Mouse (Mus musculus) forebrain, postnatal 0 days (tissue): ENCODE measurements at regions not wholly inside any gene's neighbourhood (a gene's known extent, or its start where the extent isn't known, plus 50 kb on each side); places are given as distances from the start of the nearest gene placed in this dataset.
A peak's percentile ranks its signal among the peaks of the same experiment; 100 is the strongest.

Experiments used
- ATAC-seq: fragments of 200-750 bp; cut with Nextera tagmentation; 2 replicates; pipeline ENCODE4 v1.8.0; 2017; ENCODE audit warnings: mild to moderate bottlenecking, moderate library complexity
- DNase-seq: peaks from one replicate; pipeline ENCODE4 v3.0.0-alpha.2; 2015
- H3K27ac ChIP-seq: fragments of 300-500 bp; sonication (generic); 2 replicates; pipeline ENCODE4 v1.5.1; 2014; ENCODE audit warnings: low read depth, mild to moderate bottlenecking, antibody characterized with exemption, low read length, moderate library complexity, mixed read lengths
- H3K27me3 ChIP-seq: fragments of 300-500 bp; sonication (generic); 2 replicates; pipeline ENCODE4 v1.6.1; 2014; ENCODE audit warnings: mild to moderate bottlenecking, low read length, mixed read lengths; ENCODE audit not compliant: insufficient read depth
- H3K36me3 ChIP-seq: fragments of 300-500 bp; sonication (generic); 2 replicates; pipeline ENCODE4 v1.6.1; 2014; ENCODE audit warnings: mild to moderate bottlenecking, moderate library complexity; ENCODE audit not compliant: insufficient read depth
- H3K4me1 ChIP-seq: fragments of 300-500 bp; sonication (generic); 2 replicates; pipeline ENCODE4 v1.6.1; 2014; ENCODE audit warnings: antibody characterized with exemption; ENCODE audit not compliant: insufficient read depth
- H3K4me2 ChIP-seq: fragments of 300-500 bp; sonication (generic); 2 replicates; pipeline ENCODE4 v1.6.1; 2014; ENCODE audit warnings: low read depth, mild to moderate bottlenecking, moderate library complexity
- H3K4me3 ChIP-seq: fragments of 300-500 bp; sonication (generic); 2 replicates; pipeline ENCODE4 v1.5.1; 2014; ENCODE audit warnings: low read depth, low read length, mixed read lengths
- H3K9ac ChIP-seq: fragments of 300-500 bp; sonication (generic); 2 replicates; pipeline ENCODE4 v1.6.1; 2014; ENCODE audit warnings: mild to moderate bottlenecking
- H3K9me3 ChIP-seq: fragments of 300-500 bp; sonication (generic); 2 replicates; pipeline ENCODE4 v1.6.1; 2016; ENCODE audit warnings: low read length
- CTCF ChIP-seq: sonication (generic); IDR thresholded peaks from 2 replicates; pipeline ENCODE4 v1.5.1; 2016; ENCODE audit warnings: antibody characterized with exemption, control low read depth, low read depth
- WGBS: fragments of 180-500 bp; shearing (Covaris S2); extraction: QIAGEN DNeasy Blood & Tissue Kit; methylation state at CpG from one replicate; pipeline ENCODE4 v1.1.7; 2014; 5-methylcytosine and 5-hydroxymethylcytosine counted together

DNA sequence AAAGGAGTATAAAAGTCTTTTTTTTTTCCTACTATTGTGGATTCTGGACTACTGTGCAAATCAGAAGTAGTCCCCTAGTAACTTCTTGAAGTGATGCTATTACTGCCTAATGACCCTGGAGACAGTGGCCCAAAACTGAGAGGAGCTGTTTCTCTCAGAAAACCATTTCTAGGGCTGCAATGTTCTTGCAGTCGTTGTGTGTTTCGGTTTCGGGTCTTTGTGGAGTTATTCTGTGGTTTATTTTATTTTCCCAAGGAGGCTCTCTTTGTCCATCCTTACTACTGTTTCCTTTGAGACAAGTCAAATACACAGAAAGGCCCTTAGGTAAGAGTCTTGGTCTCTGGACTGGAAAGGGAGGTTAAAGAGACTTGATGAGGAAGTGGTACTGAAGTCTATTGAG is 258.9 kb downstream of the Adgrl2 start:
- Histone ChIP-seq H3K27ac (no peak overlapping the region), H3K4me1 (no peaks in the 10 kb centered on the region), H3K9ac (no peak overlapping the region), H3K27me3 (no peaks in the 10 kb centered on the region), H3K36me3 (no peaks in the 10 kb centered on the region), H3K9me3 (no peaks in the 10 kb centered on the region), H3K4me3 (no peak overlapping the region), H3K4me2 (no peak overlapping the region)
- ATAC-seq (no peak), DNase-seq (no peak)
- no peak for TF ChIP-seq CTCF
- 97% methylated on average over 3 of the region's 3 CpGs for WGBS

DNA sequence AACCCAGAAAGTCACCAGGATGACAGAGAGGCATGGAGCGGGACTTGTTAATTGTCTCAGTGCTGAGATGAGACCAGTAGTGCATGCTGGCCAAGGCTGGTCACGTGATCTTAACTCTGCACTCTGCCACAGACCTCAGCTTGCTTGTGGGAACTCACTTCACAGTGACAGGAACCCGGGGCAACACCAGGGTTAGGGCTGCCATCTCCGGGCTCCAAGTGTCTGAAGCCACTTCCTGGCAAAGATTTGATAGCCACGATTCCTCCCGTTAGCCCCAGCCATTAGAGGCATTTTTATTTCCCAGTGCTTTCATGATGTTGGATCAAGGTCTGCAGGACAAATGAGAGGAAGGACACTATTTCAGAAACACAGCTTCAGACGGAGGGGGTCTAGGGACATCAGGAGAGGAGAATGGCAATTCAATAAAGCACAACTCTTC is 261.1 kb downstream of the Adgrl2 start:
- ATAC-seq (no peak), DNase-seq (peak; percentile 3)
- 69% methylated on average over 7 of the region's 7 CpGs for WGBS
- no peaks in the 10 kb centered on the region for H3K36me3 ChIP-seq
- no peak for TF ChIP-seq CTCF
- no peaks in the 10 kb centered on the region for H3K4me1 ChIP-seq
- no peak overlapping the region for H3K27ac ChIP-seq
- H3K9me3 ChIP-seq, result no peaks in the 10 kb centered on the region
- H3K4me3 ChIP-seq, result no peak overlapping the region
- H3K9ac ChIP-seq, result no peak overlapping the region
- no peaks in the 10 kb centered on the region for H3K27me3 ChIP-seq
- no peak overlapping the region for H3K4me2 ChIP-seq

DNA sequence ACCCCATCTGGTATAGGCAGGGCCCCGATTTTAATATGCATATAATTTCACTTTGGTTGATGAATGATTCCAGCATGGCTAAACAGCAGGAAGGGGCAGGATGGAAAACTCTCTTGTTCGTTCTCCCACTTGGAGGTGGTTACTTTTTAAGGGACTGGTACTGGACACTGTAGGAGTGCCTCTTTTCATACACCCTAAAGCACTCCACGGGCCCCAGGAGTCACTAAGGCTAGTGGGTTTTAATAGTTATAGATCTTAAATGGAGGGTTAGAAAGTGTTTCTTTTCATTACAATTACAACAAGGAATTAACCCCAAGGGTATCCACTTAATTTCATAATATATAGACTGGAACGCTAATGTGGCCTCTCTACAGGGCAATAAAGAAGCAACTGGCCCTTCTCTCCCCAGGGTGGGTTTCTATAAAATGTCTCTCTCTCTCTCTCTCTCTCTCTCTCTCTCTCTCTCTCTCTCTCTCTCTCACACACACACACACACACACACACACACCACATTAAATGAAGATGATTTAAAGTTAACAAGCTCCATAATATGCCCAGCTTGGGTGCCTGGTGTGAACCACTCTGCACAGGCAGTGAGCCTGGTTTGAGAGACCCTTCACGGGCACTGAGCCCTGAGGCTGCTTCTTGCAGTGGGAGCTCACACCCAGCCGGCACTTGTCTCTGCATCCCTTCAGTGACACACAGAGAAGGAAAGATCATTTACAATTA is 261.7 kb downstream of the Adgrl2 start:
- H3K36me3 ChIP-seq, result no peaks in the 10 kb centered on the region
- 80% methylated on average over 6 of the region's 6 CpGs for WGBS
- ATAC-seq, result no peak
- no peak overlapping the region for H3K9ac ChIP-seq
- H3K4me1 ChIP-seq, result no peaks in the 10 kb centered on the region
- no peaks in the 10 kb centered on the region for H3K27me3 ChIP-seq
- H3K4me3 ChIP-seq, result no peak overlapping the region
- no peak for TF ChIP-seq CTCF
- H3K27ac ChIP-seq, result no peak overlapping the region
- H3K9me3 ChIP-seq, result no peaks in the 10 kb centered on the region
- DNase-seq, result no peak
- no peak overlapping the region for H3K4me2 ChIP-seq

DNA sequence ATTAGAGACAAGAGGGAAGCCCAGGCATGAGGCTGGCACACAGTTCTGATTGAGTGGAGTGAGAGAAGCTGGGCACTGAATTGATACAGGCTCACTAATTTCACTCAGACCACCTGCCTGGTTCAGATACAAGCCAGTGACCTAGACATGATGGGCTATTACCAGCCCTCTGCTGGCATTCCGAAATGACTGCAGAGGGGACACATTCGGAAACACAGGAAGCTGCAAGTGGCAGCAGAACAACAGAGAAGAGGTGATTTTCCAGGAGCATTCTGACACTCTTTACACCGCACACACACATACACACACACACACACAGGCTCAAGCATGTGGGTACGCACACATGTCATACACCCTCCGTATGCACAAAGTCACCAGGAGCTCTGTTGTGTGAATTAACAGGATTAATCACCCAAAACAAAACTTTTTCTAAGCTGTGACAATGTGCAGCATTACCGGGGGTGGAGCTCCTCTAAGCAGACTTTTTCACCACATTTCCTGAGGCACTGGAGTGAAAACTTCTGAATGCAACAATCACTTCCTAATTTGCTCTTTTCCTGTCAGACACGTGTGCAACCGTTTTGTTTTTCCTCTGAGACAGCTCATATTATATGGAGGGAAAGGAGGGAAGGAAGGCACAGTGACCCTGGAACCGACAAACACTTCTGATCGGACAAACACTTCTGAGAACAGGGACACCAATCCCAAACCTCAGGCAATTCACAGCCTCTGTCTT is 263.6 kb downstream of the Adgrl2 start:
- Histone ChIP-seq H3K4me2 (no peak overlapping the region), H3K9me3 (no peaks in the 10 kb centered on the region), H3K4me3 (no peak overlapping the region), H3K9ac (no peak overlapping the region), H3K27ac (no peak overlapping the region), H3K4me1 (no peaks in the 10 kb centered on the region), H3K36me3 (no peaks in the 10 kb centered on the region), H3K27me3 (no peaks in the 10 kb centered on the region)
- ATAC-seq, result no peak
- 27% methylated on average over 10 of the region's 10 CpGs for whole genome bisulfite sequencing
- DNase-seq, result peak; percentile 1
- no peak; the same call in 1 of the 2 replicates for TF ChIP-seq CTCF

DNA sequence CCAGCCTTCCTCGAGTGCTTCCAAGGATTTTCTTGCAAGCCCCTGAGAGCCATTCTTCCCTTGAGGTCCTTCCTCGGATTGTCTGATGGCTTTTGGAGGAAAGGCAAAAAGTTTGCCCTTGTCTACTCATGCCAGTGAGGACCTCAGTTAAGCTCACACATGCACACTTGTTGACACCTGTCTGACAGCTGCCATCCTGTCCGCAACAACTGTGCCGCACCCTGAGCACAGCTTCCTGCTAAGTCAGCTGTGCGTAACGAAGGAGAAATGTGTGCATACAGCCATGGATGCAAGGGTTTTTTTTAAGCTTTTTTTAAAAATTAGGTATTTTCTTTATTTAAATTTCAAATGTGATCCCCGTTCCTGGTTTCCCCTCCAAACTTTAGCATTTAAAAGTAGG is 293.8 kb downstream of the Adgrl2 start:
- Histone ChIP-seq H3K4me1 (no peaks in the 10 kb centered on the region), H3K27me3 (no peaks in the 10 kb centered on the region), H3K27ac (no peak overlapping the region), H3K4me3 (no peak overlapping the region), H3K9me3 (no peaks in the 10 kb centered on the region), H3K36me3 (no peaks in the 10 kb centered on the region), H3K4me2 (no peak overlapping the region), H3K9ac (no peak overlapping the region)
- DNase-seq (no peak), ATAC-seq (no peak)
- no peak for TF ChIP-seq CTCF
- 82% methylated on average over 7 of the region's 7 CpGs for WGBS

DNA sequence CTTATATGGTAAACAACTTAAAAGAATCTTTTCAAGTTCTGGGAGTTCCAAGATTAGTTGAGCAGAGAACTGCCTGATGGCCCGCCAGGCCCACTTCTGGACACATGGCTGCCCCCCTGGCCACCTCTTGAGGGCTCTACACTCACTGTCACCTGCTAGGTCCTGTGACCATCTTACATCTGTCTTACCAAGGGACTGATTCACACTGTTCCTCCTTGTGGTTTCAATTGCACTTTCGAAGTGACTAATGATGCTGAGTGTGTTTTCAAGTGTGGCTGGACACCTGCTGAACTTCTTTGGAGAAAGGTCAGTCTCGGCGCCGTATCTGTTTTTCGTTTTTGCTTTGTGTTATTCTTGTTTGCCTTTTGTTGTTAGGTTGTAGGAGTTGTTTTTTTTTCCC is 294.9 kb downstream of the Adgrl2 start:
- Histone ChIP-seq H3K4me3 (no peak overlapping the region), H3K4me2 (no peak overlapping the region), H3K9ac (no peak overlapping the region), H3K27me3 (no peaks in the 10 kb centered on the region), H3K27ac (no peak overlapping the region), H3K4me1 (no peaks in the 10 kb centered on the region), H3K9me3 (no peaks in the 10 kb centered on the region), H3K36me3 (no peaks in the 10 kb centered on the region)
- no peak for ATAC-seq
- no peak for TF ChIP-seq CTCF
- WGBS, result 93% methylated on average over 6 of the region's 6 CpGs
- DNase-seq, result no peak

DNA sequence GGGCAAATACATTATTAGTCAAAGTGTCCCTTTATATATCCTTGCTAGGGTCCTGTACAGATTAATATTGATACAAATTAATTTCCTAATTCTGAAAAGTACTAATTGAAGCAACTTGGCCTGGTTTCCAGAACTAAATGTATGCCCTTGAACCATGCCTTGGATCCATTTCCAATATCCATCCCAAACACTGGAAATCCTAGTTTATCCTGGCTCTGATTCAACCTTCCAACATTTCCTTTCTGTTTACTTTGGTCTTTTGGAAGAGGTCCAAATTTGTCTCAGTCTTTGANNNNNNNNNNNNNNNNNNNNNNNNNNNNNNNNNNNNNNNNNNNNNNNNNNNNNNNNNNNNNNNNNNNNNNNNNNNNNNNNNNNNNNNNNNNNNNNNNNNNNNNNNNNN is 307.2 kb downstream of the Adgrl2 start:
- Histone ChIP-seq H3K4me2 (no peak overlapping the region), H3K9me3 (no peaks in the 10 kb centered on the region), H3K27ac (no peak overlapping the region), H3K4me1 (no peaks in the 10 kb centered on the region), H3K9ac (no peak overlapping the region), H3K36me3 (no peaks in the 10 kb centered on the region), H3K27me3 (no peaks in the 10 kb centered on the region), H3K4me3 (no peak overlapping the region)
- ATAC-seq, result no peak
- no peak for TF ChIP-seq CTCF
- peak; percentile 25 for DNase-seq
